Mouse (Mus musculus): ENCODE measurements around the gene E2f8. TPM values are rescaled to one million over a fixed set of nuclear protein-coding genes. Genes with fewer than 3 reads are reported as not detected.
A peak's percentile ranks its signal among the peaks of the same experiment; 100 is the strongest.

E2f8 gene
- 21.9 and 25.4 TPM in 2 replicates for polyA plus RNA-seq (2016; fragmentation: Nextera tagmentation; extraction: Ambion mirVana)

GRCm38 (mm10) chr7:48881486-48881885, at the start of gene E2f8:
Gene E2f8 (minus strand): TSS chr7:48881596.
- peaks cover 20% of the 10 kb centered on the region for H3K36me3 ChIP-seq
- peaks cover 25% of the 10 kb centered on the region for H3K4me1 ChIP-seq
- H3K9me3 ChIP-seq: no peaks in the 10 kb centered on the region
- no peaks in the 10 kb centered on the region; the same call in 1 of the 2 replicates for H3K27me3 ChIP-seq (ENCODE audit: insufficient read depth, poor library complexity, severe bottlenecking)
- 1% methylated on average over 38 of the region's 41 CpGs for WGBS
- DNase-seq (ENCODE audit: low spot score): peak; percentile 85
- H3K4me3 ChIP-seq: peak within 1 kb of the TSS; percentile 94
- H3K27ac ChIP-seq: peak within 1 kb of the TSS; percentile 98

- no peak for DNase-seq (ENCODE audit: low spot score)
- 67% methylated on average over 5 of the region's 5 CpGs for WGBS
- no peaks in the 10 kb centered on the region for H3K27me3 ChIP-seq (ENCODE audit: insufficient read depth, poor library complexity, severe bottlenecking)
- H3K4me3 ChIP-seq: no peak overlapping the region
- no peaks in the 10 kb centered on the region for H3K36me3 ChIP-seq
- H3K4me1 ChIP-seq: peaks cover 29% of the 10 kb centered on the region
- H3K27ac ChIP-seq: no peak overlapping the region
- H3K9me3 ChIP-seq: no peaks in the 10 kb centered on the region
Observed at GRCm38 (mm10) chr7:48930399-48930798, 49.0 kb upstream of the E2f8 start.

GRCm38 (mm10) chr7:48928364-48928763, 47.0 kb upstream of the E2f8 start:
- Histone ChIP-seq H3K4me1 (peaks cover 46% of the 10 kb centered on the region), H3K4me3 (no peak overlapping the region), H3K36me3 (no peaks in the 10 kb centered on the region), H3K27ac (0 out of 2 replicates have a peak overlapping the region, but pooled peaks have one; percentile 42), H3K27me3 (ENCODE audit: insufficient read depth, poor library complexity, severe bottlenecking) (no peaks in the 10 kb centered on the region), H3K9me3 (no peaks in the 10 kb centered on the region)
- no peak for DNase-seq (ENCODE audit: low spot score)
- 14% methylated on average over 3 of the region's 3 CpGs for WGBS

GRCm38 (mm10) chr7:48925214-48925613, 43.8 kb upstream of the E2f8 start:
- H3K9me3 ChIP-seq: no peaks in the 10 kb centered on the region
- no peaks in the 10 kb centered on the region for H3K27me3 ChIP-seq (ENCODE audit: insufficient read depth, poor library complexity, severe bottlenecking)
- H3K36me3 ChIP-seq: no peaks in the 10 kb centered on the region
- 37% methylated on average over 3 of the region's 3 CpGs for WGBS
- peaks cover 35% of the 10 kb centered on the region for H3K4me1 ChIP-seq
- H3K27ac ChIP-seq: peak overlapping the region; percentile 78
- no peak overlapping the region for H3K4me3 ChIP-seq
- DNase-seq (ENCODE audit: low spot score): no peak

GRCm38 (mm10) chr7:48923620-48924019, 42.2 kb upstream of the E2f8 start:
- DNase-seq (ENCODE audit: low spot score): no peak
- H3K27ac ChIP-seq: no peak overlapping the region

GRCm38 (mm10) chr7:48918389-48918788, 37.0 kb upstream of the E2f8 start:
- DNase-seq (ENCODE audit: low spot score): no peak
- no peaks in the 10 kb centered on the region for H3K36me3 ChIP-seq
- H3K27ac ChIP-seq: peak overlapping the region; percentile 52; the same call in 1 of the 2 replicates
- no peak overlapping the region for H3K4me3 ChIP-seq
- H3K9me3 ChIP-seq: no peaks in the 10 kb centered on the region
- WGBS: 39% methylated on average over 11 of the region's 11 CpGs
- H3K4me1 ChIP-seq: peaks cover 29% of the 10 kb centered on the region; the same call in 1 of the 2 replicates
- H3K27me3 ChIP-seq (ENCODE audit: insufficient read depth, poor library complexity, severe bottlenecking): no peaks in the 10 kb centered on the region

More at GRCm38 (mm10) chr7:48923620-48924019, 42.2 kb upstream of the E2f8 start:
- Histone ChIP-seq H3K36me3 (no peaks in the 10 kb centered on the region), H3K4me3 (no peak overlapping the region), H3K4me1 (peaks cover 31% of the 10 kb centered on the region), H3K9me3 (no peaks in the 10 kb centered on the region), H3K27me3 (ENCODE audit: insufficient read depth, poor library complexity, severe bottlenecking) (no peaks in the 10 kb centered on the region)
- WGBS: 75% methylated on average over 10 of the region's 10 CpGs

GRCm38 (mm10) chr7:48917988-48918387, 36.6 kb upstream of the E2f8 start:
- DNase-seq (ENCODE audit: low spot score): no peak
- Histone ChIP-seq H3K36me3 (no peaks in the 10 kb centered on the region), H3K4me1 (peaks cover 29% of the 10 kb centered on the region; the same call in 1 of the 2 replicates), H3K9me3 (no peaks in the 10 kb centered on the region), H3K27me3 (ENCODE audit: insufficient read depth, poor library complexity, severe bottlenecking) (no peaks in the 10 kb centered on the region), H3K4me3 (no peak overlapping the region), H3K27ac (peak overlapping the region; percentile 52; the same call in 1 of the 2 replicates)
- 24% methylated on average over 5 of the region's 5 CpGs for WGBS

GRCm38 (mm10) chr7:48917463-48917862, 36.1 kb upstream of the E2f8 start:
- Histone ChIP-seq H3K4me3 (no peak overlapping the region), H3K4me1 (peaks cover 29% of the 10 kb centered on the region; the same call in 1 of the 2 replicates), H3K27me3 (ENCODE audit: insufficient read depth, poor library complexity, severe bottlenecking) (no peaks in the 10 kb centered on the region), H3K36me3 (no peaks in the 10 kb centered on the region), H3K9me3 (no peaks in the 10 kb centered on the region), H3K27ac (peak overlapping the region; percentile 64)
- 22% methylated on average over 5 of the region's 5 CpGs for WGBS
- DNase-seq (ENCODE audit: low spot score): no peak

GRCm38 (mm10) chr7:48914630-48915506, 33.5 kb upstream of the E2f8 start:
- no peaks in the 10 kb centered on the region for H3K36me3 ChIP-seq
- no peaks in the 10 kb centered on the region for H3K9me3 ChIP-seq
- no peaks in the 10 kb centered on the region for H3K27me3 ChIP-seq (ENCODE audit: insufficient read depth, poor library complexity, severe bottlenecking)
- peaks cover 29% of the 10 kb centered on the region; the same call in 1 of the 2 replicates for H3K4me1 ChIP-seq
- no peak for DNase-seq (ENCODE audit: low spot score)
- WGBS: 72% methylated on average over 12 of the region's 12 CpGs
- no peak overlapping the region for H3K27ac ChIP-seq
- no peak overlapping the region for H3K4me3 ChIP-seq

GRCm38 (mm10) chr7:48911146-48911545, 29.8 kb upstream of the E2f8 start:
- Histone ChIP-seq H3K27ac (no peak overlapping the region), H3K27me3 (ENCODE audit: insufficient read depth, poor library complexity, severe bottlenecking) (no peaks in the 10 kb centered on the region)
- no peak for DNase-seq (ENCODE audit: low spot score)

GRCm38 (mm10) chr7:48910282-48910681, 28.9 kb upstream of the E2f8 start:
- H3K36me3 ChIP-seq: no peaks in the 10 kb centered on the region
- WGBS: 82% methylated on average over 6 of the region's 6 CpGs
- no peaks in the 10 kb centered on the region for H3K27me3 ChIP-seq (ENCODE audit: insufficient read depth, poor library complexity, severe bottlenecking)
- no peaks in the 10 kb centered on the region for H3K9me3 ChIP-seq
- H3K27ac ChIP-seq: no peak overlapping the region
- H3K4me3 ChIP-seq: no peak overlapping the region
- no peak for DNase-seq (ENCODE audit: low spot score)
- H3K4me1 ChIP-seq: peaks cover 19% of the 10 kb centered on the region

More at GRCm38 (mm10) chr7:48911146-48911545, 29.8 kb upstream of the E2f8 start:
- no peaks in the 10 kb centered on the region for H3K36me3 ChIP-seq
- no peaks in the 10 kb centered on the region for H3K9me3 ChIP-seq
- H3K4me3 ChIP-seq: no peak overlapping the region
- H3K4me1 ChIP-seq: peaks cover 19% of the 10 kb centered on the region

- no peak for DNase-seq (ENCODE audit: low spot score)
- Histone ChIP-seq H3K36me3 (no peaks in the 10 kb centered on the region), H3K4me1 (peaks cover 13% of the 10 kb centered on the region), H3K27me3 (ENCODE audit: insufficient read depth, poor library complexity, severe bottlenecking) (no peaks in the 10 kb centered on the region), H3K9me3 (no peaks in the 10 kb centered on the region), H3K27ac (no peak overlapping the region), H3K4me3 (no peak overlapping the region)
- 56% methylated on average over 4 of the region's 4 CpGs for WGBS
Observed at GRCm38 (mm10) chr7:48909342-48909671, 27.9 kb upstream of the E2f8 start.

- no peak within 1 kb of the TSS for H3K4me3 ChIP-seq
- peaks cover 16% of the 10 kb centered on the region for H3K4me1 ChIP-seq
- H3K27ac ChIP-seq: peak within 1 kb of the TSS; percentile 6; the same call in 1 of the 2 replicates
- no peaks in the 10 kb centered on the region for H3K27me3 ChIP-seq (ENCODE audit: insufficient read depth, poor library complexity, severe bottlenecking)
- no peak for DNase-seq (ENCODE audit: low spot score)
- H3K36me3 ChIP-seq: no peaks in the 10 kb centered on the region
- no peaks in the 10 kb centered on the region for H3K9me3 ChIP-seq
- 47% methylated on average over 8 of the region's 8 CpGs for WGBS
Observed at GRCm38 (mm10) chr7:48908521-48909341, 27.3 kb upstream of the E2f8 start, which contains the start of gene Nav2. Gene Nav2 (plus strand): TSS chr7:48908716.
